8 mouse cellular contexts compared by ENCODE assay signal in genomic region chr5:117665181-117665580, GRCm38 (mm10).
DNase-seq lines count a peak whose midpoint lies in the region; ATAC-seq and TF ChIP-seq lines count a peak whose summit lies in the region.
"Had no signal": no experiment of that assay in that cellular context is flagged by ENCODE, and none has a peak within 500 bp of the region (broad histone marks: within the 10 kb centered on the region; RNA-seq: fewer than 3 reads in every experiment).

No protein-coding gene starts in this region.

- no peak overlapping the region for H3K4me3 ChIP-seq in kidney, postnatal 0 days (replicated peaks; ENCODE audit: low read depth, low read length)
- H3K4me3 ChIP-seq in kidney, adult 2 months (ENCODE audit: insufficient read depth, low read depth, low read length): no peak overlapping the region
- H3K4me3 ChIP-seq in embryonic facial prominence, embryonic 13.5 days: no peak overlapping the region
- no peak overlapping the region for H3K4me3 ChIP-seq in forebrain, embryonic 15.5 days

- WGBS in kidney, postnatal 0 days: 8% methylated on average over 9 of the region's 9 CpGs
- 26% methylated on average over 9 of the region's 9 CpGs for WGBS in kidney, adult 2 months
- WGBS in embryonic facial prominence, embryonic 13.5 days: 8% methylated on average over 9 of the region's 9 CpGs
- 2% methylated on average over 9 of the region's 9 CpGs for WGBS in forebrain, embryonic 15.5 days

- peak overlapping the region; percentile 31; the same call in 1 of the 2 replicates for H3K4me2 ChIP-seq in kidney, postnatal 0 days (ENCODE audit: low read length)
- peak overlapping the region; percentile 38 for H3K4me2 ChIP-seq in embryonic facial prominence, embryonic 13.5 days
- H3K4me2 ChIP-seq in forebrain, embryonic 15.5 days (replicated peaks): 0 out of 2 replicates have a peak overlapping the region, but pooled peaks have one; percentile 13

- TF ChIP-seq CTCF in kidney, postnatal 0 days (IDR thresholded peaks at IDR 0.05; ENCODE audit: low read depth): no peak
- TF ChIP-seq CTCF in kidney, adult 2 months (conservative IDR thresholded peaks at IDR 0.05; ENCODE audit: insufficient read depth, insufficient read length, low read depth, low read length): no peak

- H3K4me1 ChIP-seq in kidney, postnatal 0 days (replicated peaks; ENCODE audit: insufficient read depth, low read length): 0 out of 2 replicates have a peak, but pooled peaks cover 5% of the 10 kb centered on the region
- no peaks in the 10 kb centered on the region for H3K4me1 ChIP-seq in kidney, adult 2 months (ENCODE audit: control insufficient read depth, insufficient read depth, low read length)
- peaks cover 11% of the 10 kb centered on the region for H3K4me1 ChIP-seq in embryonic facial prominence, embryonic 13.5 days
- peaks cover 25% of the 10 kb centered on the region for H3K4me1 ChIP-seq in forebrain, embryonic 15.5 days

- H3K9me3 ChIP-seq in kidney, postnatal 0 days (replicated peaks; ENCODE audit: low read length): no peaks in the 10 kb centered on the region
- no peaks in the 10 kb centered on the region for H3K9me3 ChIP-seq in embryonic facial prominence, embryonic 13.5 days
- no peaks in the 10 kb centered on the region for H3K9me3 ChIP-seq in forebrain, embryonic 15.5 days

- peak; percentile 27 for DNase-seq in kidney, postnatal 0 days (ENCODE audit: low spot score)
- DNase-seq in kidney, adult 2 months: no peak
- DNase-seq in lung, postnatal 36 days: peak; percentile 2
- DNase-seq in gastrocnemius, postnatal 10 days: no peak
- DNase-seq in thymus, postnatal 4 days: no peak
- DNase-seq: gastrocnemius, postnatal 36 days had no signal

- H3K27ac ChIP-seq in kidney, postnatal 0 days: no peak overlapping the region
- no peak overlapping the region for H3K27ac ChIP-seq in kidney, adult 2 months (ENCODE audit: insufficient read depth, low read depth, low read length)
- H3K27ac ChIP-seq in embryonic facial prominence, embryonic 13.5 days: no peak overlapping the region
- no peak overlapping the region for H3K27ac ChIP-seq in forebrain, embryonic 15.5 days (replicated peaks)

- H3K27me3 ChIP-seq in kidney, postnatal 0 days (ENCODE audit: insufficient read depth, low read length): no peaks in the 10 kb centered on the region
- no peaks in the 10 kb centered on the region for H3K27me3 ChIP-seq in kidney, adult 2 months (replicated peaks; ENCODE audit: control insufficient read depth, insufficient read depth, low read length)
- H3K27me3 ChIP-seq in embryonic facial prominence, embryonic 13.5 days: no peaks in the 10 kb centered on the region
- H3K27me3 ChIP-seq in forebrain, embryonic 15.5 days: no peaks in the 10 kb centered on the region

- TF ChIP-seq POLR2A in kidney, adult 2 months (IDR thresholded peaks at IDR 0.05; ENCODE audit: low read depth, low read length): no peak

- no peak overlapping the region for H3K9ac ChIP-seq in kidney, postnatal 0 days (ENCODE audit: low read depth, low read length)
- no peak overlapping the region for H3K9ac ChIP-seq in embryonic facial prominence, embryonic 13.5 days
- no peak overlapping the region for H3K9ac ChIP-seq in forebrain, embryonic 15.5 days (replicated peaks)

- H3K36me3 ChIP-seq in kidney, postnatal 0 days (ENCODE audit: insufficient read depth, low read length): no peaks in the 10 kb centered on the region
- H3K36me3 ChIP-seq in kidney, adult 2 months (ENCODE audit: control insufficient read depth, insufficient read depth, low read length): no peaks in the 10 kb centered on the region
- H3K36me3 ChIP-seq in embryonic facial prominence, embryonic 13.5 days: no peaks in the 10 kb centered on the region
- H3K36me3 ChIP-seq in forebrain, embryonic 15.5 days: no peaks in the 10 kb centered on the region

- ATAC-seq in kidney, postnatal 0 days (replicated peaks; ENCODE audit: low FRiP score, low read depth): no peak
- ATAC-seq in embryonic facial prominence, embryonic 13.5 days (ENCODE audit: insufficient number of reproducible peaks, insufficient read depth, low FRiP score, low TSS enrichment, low read depth): no peak
- no peak; the same call in 1 of the 2 replicates for ATAC-seq in forebrain, embryonic 15.5 days (replicated peaks)

Comparison
In these comparisons a context has a peak if more than half of its experiments do, and no peak if none do; other contexts are left out.
1. DNase-seq: peak in kidney, postnatal 0 days (single experiment) and lung, postnatal 36 days (single experiment); none in kidney, adult 2 months (single experiment), gastrocnemius, postnatal 10 days (single experiment) and thymus, postnatal 4 days (single experiment).
2. Peak in every context shown above with its lines, with median percentiles within 50 percentile points of each other: H3K4me2 ChIP-seq.